Mouse (Mus musculus) CH12.LX (cell line): ENCODE data around the gene Sertad1. TPM values are rescaled to one million over a fixed set of nuclear protein-coding genes. Genes with fewer than 3 reads are reported as not detected.

Experiments
- DNase-seq: peaks from one replicate; pipeline ENCODE4 v3.0.0-alpha.2; 2013; ENCODE audit errors: extremely low read depth
- H3K27ac ChIP-seq: 2 replicates; pipeline ENCODE4 v1.5.1; 2012; ENCODE audit warnings: low read depth, mild to moderate bottlenecking, control low read depth, moderate library complexity; ENCODE audit not compliant: insufficient read depth
- H3K27me3 ChIP-seq: replicated peaks from 2 replicates; pipeline ENCODE3; 2012; ENCODE audit warnings: inconsistent platforms
- H3K36me3 ChIP-seq, 2 experiments: replicated peaks in 1 of 2; 2 replicates each; pipeline versions ENCODE3 to v1.6.1; 2012; ENCODE audit warnings: inconsistent platforms in 1 of 2, low read length in 1 of 2, mild to moderate bottlenecking in 1 of 2, mixed read lengths in 1 of 2, moderate library complexity in 1 of 2; ENCODE audit not compliant: control insufficient read depth in 1 of 2, insufficient read depth in 1 of 2
- H3K4me1 ChIP-seq, 2 experiments: 2 replicates each; pipeline ENCODE4 v1.6.1; 2012; ENCODE audit warnings: inconsistent platforms in 1 of 2, moderate library complexity in 1 of 2; ENCODE audit not compliant: insufficient read depth in 2 of 2, control insufficient read depth in 1 of 2
- H3K4me2 ChIP-seq: 2 replicates; pipeline ENCODE4 v1.6.1; 2012; ENCODE audit warnings: low read depth, mild to moderate bottlenecking, control low read depth; ENCODE audit not compliant: poor library complexity, insufficient read depth, severe bottlenecking
- H3K4me3 ChIP-seq, 3 experiments: fragments of 150-350 bp in 1 of 3; sonication (generic) in 1 of 3; replicated peaks in 1 of 3; 2 replicates each; pipeline versions ENCODE3 to v1.5.1; 2011 to 2012; ENCODE audit warnings: low read depth in 2 of 3, low read length in 2 of 3, mild to moderate bottlenecking in 2 of 3, moderate library complexity in 2 of 3, control low read depth in 1 of 3, improper control_type of control experiment in 1 of 3, inconsistent platforms in 1 of 3, mixed read lengths in 1 of 3; ENCODE audit not compliant: poor library complexity in 1 of 3
- H3K79me2 ChIP-seq: replicated peaks from 2 replicates; pipeline ENCODE4 v1.6.1; 2012; ENCODE audit warnings: mild to moderate bottlenecking, moderate library complexity; ENCODE audit not compliant: control insufficient read depth, poor library complexity, insufficient read depth, severe bottlenecking; ENCODE audit errors: extremely low read depth
- H3K9ac ChIP-seq: 2 replicates; pipeline ENCODE4 v1.6.1; 2012; ENCODE audit warnings: low read depth, mild to moderate bottlenecking, control low read depth, moderate library complexity; ENCODE audit not compliant: insufficient read depth
- H3K9me3 ChIP-seq: replicated peaks from 2 replicates; pipeline ENCODE3; 2012; ENCODE audit warnings: low read length, inconsistent platforms, mixed read lengths
- BHLHE40 ChIP-seq: IDR thresholded peaks from 2 replicates; pipeline ENCODE4 v1.6.1; 2011; ENCODE audit warnings: mild to moderate bottlenecking, low read depth, low read length, improper control_type of control experiment
- CHD1 ChIP-seq: IDR thresholded peaks from 2 replicates; pipeline ENCODE4 v1.6.1; 2012; ENCODE audit warnings: low read depth, low read length, improper control_type of control experiment, inconsistent platforms
- CHD2 ChIP-seq: IDR thresholded peaks from 2 replicates; pipeline ENCODE4 v1.6.1; 2011; ENCODE audit warnings: low read length, improper control_type of control experiment
- CTCF ChIP-seq, 2 experiments: IDR thresholded peaks in 1 of 2; conservative IDR thresholded peaks in 1 of 2; 2 replicates each; pipeline ENCODE4 v1.5.1; 2011 to 2012; ENCODE audit warnings: low read depth in 2 of 2, low read length in 2 of 2, improper control_type of control experiment in 1 of 2, inconsistent platforms in 1 of 2, mild to moderate bottlenecking in 1 of 2, moderate library complexity in 1 of 2
- ELF1 ChIP-seq: IDR thresholded peaks from 2 replicates; pipeline ENCODE4 v1.6.1; 2014; ENCODE audit warnings: low read depth, mild to moderate bottlenecking, inconsistent platforms, low read length, improper control_type of control experiment
- EP300 ChIP-seq: IDR thresholded peaks from 2 replicates; pipeline ENCODE4 v1.6.1; 2011; ENCODE audit warnings: low read length, improper control_type of control experiment
- ETS1 ChIP-seq: conservative IDR thresholded peaks from 2 replicates; pipeline ENCODE4 v1.6.1; 2012; ENCODE audit warnings: low read depth, mild to moderate bottlenecking, inconsistent platforms, low read length, improper control_type of control experiment, moderate library complexity
- IRF4 ChIP-seq: IDR thresholded peaks from 2 replicates; pipeline ENCODE4 v1.6.1; 2014; ENCODE audit warnings: low read depth, mild to moderate bottlenecking, inconsistent platforms, low read length, improper control_type of control experiment
- JUN ChIP-seq: IDR thresholded peaks from 2 replicates; pipeline ENCODE4 v1.6.1; 2011; ENCODE audit warnings: low read depth, mild to moderate bottlenecking, low read length, improper control_type of control experiment, moderate library complexity; ENCODE audit not compliant: insufficient read depth
- MAFK ChIP-seq: IDR thresholded peaks from 2 replicates; pipeline ENCODE4 v1.6.1; 2011; ENCODE audit warnings: low read length, improper control_type of control experiment; ENCODE audit not compliant: insufficient replicate concordance
- MEF2A ChIP-seq: IDR thresholded peaks from 2 replicates; pipeline ENCODE4 v1.6.1; 2014; ENCODE audit warnings: low read depth, mild to moderate bottlenecking, inconsistent platforms, low read length, improper control_type of control experiment, borderline replicate concordance
- MYC ChIP-seq: IDR thresholded peaks from 2 replicates; pipeline ENCODE4 v1.6.1; 2011; ENCODE audit warnings: low read depth, mild to moderate bottlenecking, improper control_type of control experiment, low read length
- NELFE ChIP-seq: IDR thresholded peaks from 2 replicates; pipeline ENCODE4 v1.6.1; 2011; ENCODE audit warnings: low read depth, low read length, improper control_type of control experiment
- NRF1 ChIP-seq: IDR thresholded peaks from 2 replicates; pipeline ENCODE4 v1.6.1; 2014; ENCODE audit warnings: low read depth, mild to moderate bottlenecking, inconsistent platforms, low read length, improper control_type of control experiment, moderate library complexity
- POLR2A ChIP-seq: IDR thresholded peaks from 2 replicates; pipeline ENCODE4 v1.6.1; 2011; ENCODE audit warnings: low read depth, mild to moderate bottlenecking, improper control_type of control experiment, low read length
- RAD21 ChIP-seq: IDR thresholded peaks from 2 replicates; pipeline ENCODE4 v1.6.1; 2011; ENCODE audit warnings: low read depth, mild to moderate bottlenecking, low read length, improper control_type of control experiment, moderate library complexity
- RCOR1 ChIP-seq: conservative IDR thresholded peaks from 2 replicates; pipeline ENCODE4 v1.6.1; 2012; ENCODE audit warnings: low read depth, mild to moderate bottlenecking, inconsistent platforms, low read length, improper control_type of control experiment
- SMC3 ChIP-seq: IDR thresholded peaks from 2 replicates; pipeline ENCODE4 v1.6.1; 2011; ENCODE audit warnings: low read depth, low read length, improper control_type of control experiment
- TBP ChIP-seq: conservative IDR thresholded peaks from 2 replicates; pipeline ENCODE4 v1.6.1; 2011; ENCODE audit warnings: low read depth, low read length, improper control_type of control experiment
- ZNF384 ChIP-seq: IDR thresholded peaks from 2 replicates; pipeline ENCODE4 v1.6.1; 2012; ENCODE audit warnings: low read depth, low read length, improper control_type of control experiment, inconsistent platforms
- dilution Hi-C: fragments of 300-500 bp; cut with MboI; formaldehyde crosslinking; loops from 2 replicates; pipeline ENCODE4 v1.14.3; 2020; ENCODE audit warnings: low sequenced_read_pairs; ENCODE audit not compliant: extremely low pct_unique_long_range_greater_than_20kb, extremely low pct_ligation_motif_present
- in situ Hi-C: fragments of 300-500 bp; cut with MboI; formaldehyde crosslinking; loops from 3 replicates; pipeline ENCODE4 v1.14.3; 2019; ENCODE audit warnings: low sequenced_read_pairs, low pct_ligation_motif_present, low pct_unique_long_range_greater_than_20kb, mixed read lengths
- polyA plus RNA-seq: library from polyadenylated mRNA; unstranded; fragments of >175 nt; gene quantifications from 2 replicates; pipeline ENCODE4 v1.2.1, GENCODE M21; 2012; ENCODE audit warnings: low read depth; ENCODE audit not compliant: insufficient read length
- total RNA-seq, 2 experiments: library from RNA; depleted of rRNA; stranded (reverse); fragments of 300-350 nt in 1 of 2; fragments of >200 nt in 1 of 2; gene quantifications; 2 replicates each; pipeline ENCODE4 v1.2.3; 2012 to 2014

Sertad1 gene
- total and polyA plus RNA-seq, 3 experiments = 5.0 to 9.1 (median 8.3) TPM

DNA sequence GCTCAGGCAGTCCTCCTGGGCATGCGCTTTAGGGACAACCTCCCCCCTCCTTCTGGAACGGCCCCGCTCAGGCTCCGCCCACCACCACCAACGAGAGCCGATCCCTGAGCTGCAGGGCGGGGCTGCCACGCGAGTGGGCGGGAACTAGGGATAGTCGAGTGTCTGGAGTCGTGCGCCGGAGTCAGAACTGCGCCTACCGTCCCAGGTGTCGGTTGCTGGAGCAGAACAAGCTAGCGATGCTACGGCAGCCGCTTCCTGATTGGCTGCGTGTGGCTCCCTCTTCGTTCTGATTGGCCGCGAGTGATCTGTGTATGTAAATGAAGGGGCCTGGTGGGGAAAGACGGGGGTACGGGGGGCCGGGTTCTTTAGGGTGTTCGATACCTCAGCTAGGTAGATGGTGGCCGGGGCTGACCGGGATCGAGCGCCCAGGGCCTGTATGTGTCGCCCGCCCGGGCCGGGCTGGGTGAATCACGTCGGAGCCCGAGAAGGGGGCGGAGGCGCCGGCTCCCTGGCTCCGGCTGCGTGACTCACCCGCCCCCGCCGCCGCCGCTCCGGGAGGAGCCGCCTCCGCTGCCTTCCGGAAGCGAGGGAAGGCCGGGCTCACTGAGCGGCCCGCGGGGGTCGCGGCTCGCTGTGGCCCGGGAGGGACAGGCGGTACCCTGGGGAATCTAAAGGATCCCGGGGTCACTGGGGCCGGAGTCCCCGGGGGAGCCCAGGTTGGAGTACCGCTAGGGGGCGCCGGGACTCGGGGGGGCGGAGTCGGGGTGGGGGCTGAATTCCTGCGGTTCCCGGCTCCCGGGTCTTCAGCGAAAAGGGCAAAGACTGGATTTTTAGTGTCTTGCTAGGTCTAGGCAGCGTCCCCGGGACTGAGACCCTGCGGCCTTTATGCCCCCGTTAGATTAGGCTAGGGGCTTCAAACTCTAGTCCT is at the start of gene Sertad1 (continued):
- TF ChIP-seq BHLHE40 = peak; percentile 60

DNA sequence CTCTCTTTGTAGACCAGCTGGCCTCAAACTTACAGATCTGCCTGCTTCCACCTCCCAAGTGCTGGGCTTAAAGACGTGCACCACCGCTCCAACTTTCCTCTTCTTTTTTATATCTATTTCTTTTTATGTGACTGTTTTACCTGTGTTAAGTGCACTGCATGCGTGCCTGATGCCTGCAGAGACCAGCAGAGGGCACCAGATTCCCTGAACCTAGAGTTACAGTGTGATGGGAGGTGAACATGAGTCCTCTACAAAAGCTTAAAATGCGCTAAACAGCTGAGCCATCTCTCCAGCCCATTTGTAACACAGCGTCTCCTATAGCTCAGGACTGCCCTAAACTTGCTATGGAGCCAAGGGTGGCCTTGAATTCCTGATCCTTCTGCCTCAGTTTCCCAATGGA is 49.2 kb upstream of the Sertad1 start:
- in situ Hi-C loops = loop anchor here (5.0 kb wide), 1 partner anchor 60 kb away; the partner anchor contains the start of gene Prx
- no peak overlapping the region for H3K27ac ChIP-seq
- no peak overlapping the region for H3K9ac ChIP-seq
- no peak overlapping the region for H3K4me3 ChIP-seq
- no peaks in the 10 kb centered on the region for H3K79me2 ChIP-seq
- H3K9me3 ChIP-seq = peaks cover 12% of the 10 kb centered on the region
- no peaks in the 10 kb centered on the region for H3K36me3 ChIP-seq
- DNase-seq = peak; percentile 63
- H3K27me3 ChIP-seq = peaks cover 48% of the 10 kb centered on the region
- TF ChIP-seq TBP (no peak), CTCF (conservative IDR thresholded peaks at IDR 0.05 in 1 of 2, IDR thresholded peaks at IDR 0.05 in 1 of 2; ENCODE audit: low read depth in 2 of 2, low read length in 2 of 2) (peak; percentile 49 to 88; a peak in 3 of 4 replicates), SMC3 (peak; percentile 78), ZNF384 (no peak), CHD2 (no peak), EP300 (no peak), IRF4 (no peak), MAFK (no peak), RAD21 (peak; percentile 76), JUN (no peak), NELFE (no peak), MYC (peak; percentile 57; the same call in 1 of the 2 replicates), MEF2A (no peak), ETS1 (no peak), RCOR1 (no peak), POLR2A (no peak), CHD1 (no peak), ELF1 (no peak)
- TF ChIP-seq, all 38 proteins: peak for 4
- Histone ChIP-seq H3K4me1 (peaks cover 0 to 5% of the 10 kb centered on the region in 2 experiments; a peak in 2 of 4 replicates), H3K4me2 (no peak overlapping the region)
- dilution Hi-C loops = no loop called here

DNA sequence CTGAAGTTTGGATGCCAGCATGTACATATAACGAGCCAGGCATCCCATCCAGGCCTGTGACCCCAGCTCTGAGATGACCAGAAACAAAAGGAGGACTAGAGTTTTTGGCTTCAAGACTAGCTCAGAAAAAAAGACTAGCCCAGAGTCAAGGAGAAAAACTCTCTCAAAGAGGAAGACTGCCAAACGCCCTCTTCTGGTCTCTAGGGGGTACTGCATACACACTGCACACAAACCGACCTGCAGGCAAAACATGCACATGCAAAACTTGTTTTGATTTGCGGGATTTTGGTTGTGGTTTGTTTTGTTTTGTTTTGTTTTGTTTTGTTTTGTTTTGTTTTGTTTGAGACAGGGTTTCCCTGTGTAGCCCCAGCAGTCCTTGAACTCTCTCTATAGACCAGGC is 46.7 kb upstream of the Sertad1 start:
- Histone ChIP-seq H3K36me3 (no peaks in the 10 kb centered on the region), H3K79me2 (no peaks in the 10 kb centered on the region), H3K9ac (no peak overlapping the region), H3K4me2 (no peak overlapping the region), H3K27ac (no peak overlapping the region), H3K4me1 (no peaks in the 10 kb centered on the region), H3K9me3 (peaks cover 12% of the 10 kb centered on the region), H3K4me3 (no peak overlapping the region), H3K27me3 (peaks cover 41% of the 10 kb centered on the region)
- TF ChIP-seq CTCF (conservative IDR thresholded peaks at IDR 0.05 in 1 of 2, IDR thresholded peaks at IDR 0.05 in 1 of 2; ENCODE audit: low read depth in 2 of 2, low read length in 2 of 2) (peak; percentile 32 to 38; a peak in 2 of 4 replicates), NRF1 (no peak)
- in situ Hi-C loops = no loop called here
- dilution Hi-C loops = no loop called here
- no peak for DNase-seq
